Mouse (Mus musculus): Measurements from ENCODE around the gene Odf3l1. TPM values are rescaled to one million over a fixed set of nuclear protein-coding genes. Genes with fewer than 3 reads are reported as not detected.
"Not testable (repeated sequence)": the region's sequence is repeated elsewhere in the genome, so short reads cannot be mapped to it uniquely, and the experiment has no call there.

Odf3l1 gene
- polyA plus RNA-seq (2012; rRNA removed) = 0.96 and 1.1 TPM in 2 replicates

DNA sequence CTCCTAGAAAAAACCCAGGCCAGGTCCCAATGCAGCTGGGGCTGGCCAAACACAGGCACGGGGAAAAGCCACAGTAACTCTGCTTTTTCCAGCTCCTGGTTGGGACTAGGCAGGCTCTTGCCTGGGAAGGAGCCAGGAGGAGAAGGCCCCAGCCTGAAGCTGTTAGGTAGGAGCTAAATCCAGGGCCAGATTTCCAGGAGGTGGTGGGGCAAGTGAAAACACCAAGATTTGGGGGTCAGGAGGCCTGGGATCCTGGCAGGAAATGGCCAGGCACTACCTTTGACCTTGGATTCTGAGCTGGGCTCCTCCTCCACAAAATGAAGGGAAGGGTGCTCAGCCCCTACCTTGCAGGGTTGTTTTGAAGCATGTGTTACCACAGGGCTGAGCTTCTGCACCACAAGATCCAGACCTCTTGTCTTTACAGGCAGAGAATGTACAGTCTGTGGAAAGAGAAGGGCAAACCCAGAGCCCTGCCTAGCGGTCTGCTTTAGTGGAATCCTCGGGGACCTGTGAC is at the start of gene Odf3l1:
Gene Odf3l1, minus strand, starts transcription at position 464 of the 514 bp plus-strand sequence.
- no peak for DNase-seq (ENCODE audit: low spot score)

DNA sequence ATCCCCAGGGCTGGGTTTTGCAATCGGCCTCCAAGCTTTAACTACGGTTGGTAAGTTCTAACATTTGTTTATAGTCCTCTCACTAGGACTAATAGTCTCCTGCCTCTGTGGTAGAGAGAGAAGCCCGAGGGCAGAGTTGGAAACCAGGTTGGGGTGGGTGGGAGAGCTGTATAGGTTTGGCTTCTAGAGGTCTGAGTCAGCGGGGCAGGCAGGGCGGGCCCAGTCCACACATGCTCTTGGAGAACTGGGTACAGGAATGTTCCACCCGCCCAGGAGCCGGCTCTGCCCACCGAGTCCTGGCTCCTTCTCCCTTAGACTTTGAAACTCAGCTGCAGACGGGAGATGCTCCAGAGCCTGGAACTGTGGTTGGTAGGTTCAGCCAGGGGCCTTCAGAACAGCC is 49.5 kb upstream of the Odf3l1 start:
- no peak for DNase-seq (ENCODE audit: low spot score)

DNA sequence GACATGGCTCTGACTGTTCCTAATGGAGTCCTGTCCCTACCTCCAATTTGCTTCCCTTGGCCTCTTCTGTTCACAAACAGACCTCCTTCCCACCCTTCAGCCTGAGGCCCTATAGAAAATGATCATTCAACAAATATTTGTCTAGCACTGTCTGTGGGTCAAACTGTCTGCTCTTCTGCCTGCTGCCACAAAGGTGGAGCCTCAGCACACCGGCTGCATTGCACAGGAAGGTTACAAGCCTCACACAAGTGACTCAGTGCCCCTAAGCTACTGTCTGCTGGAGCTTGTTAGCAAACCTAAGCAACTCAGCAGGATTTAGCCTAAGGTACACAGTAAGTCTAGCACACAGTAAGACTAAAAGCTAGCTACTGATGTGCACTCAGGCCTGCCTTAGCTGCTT is 46.5 kb upstream of the Odf3l1 start:
- DNase-seq (ENCODE audit: low spot score) = no peak

DNA sequence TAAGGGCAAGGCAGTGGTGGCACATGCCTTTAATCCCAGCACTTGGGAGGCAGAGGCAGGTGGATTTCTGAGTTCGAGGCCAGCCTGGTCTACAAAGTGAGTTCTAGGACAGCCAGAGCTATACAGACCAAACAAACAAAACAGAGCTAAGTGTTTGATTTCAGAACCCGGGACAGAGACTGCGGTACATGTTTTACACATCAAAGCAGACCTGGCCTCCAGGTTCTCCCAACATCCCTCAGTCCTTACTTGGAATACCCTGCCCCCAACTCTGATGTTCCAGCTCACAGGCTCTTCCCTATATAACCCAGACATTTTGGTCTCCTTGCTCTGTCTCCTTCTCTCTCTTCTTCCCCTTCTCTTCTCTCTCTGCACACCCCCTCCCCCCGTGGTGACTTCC is 45.5 kb upstream of the Odf3l1 start:
- not testable (repeated sequence) for DNase-seq (ENCODE audit: low spot score)

DNA sequence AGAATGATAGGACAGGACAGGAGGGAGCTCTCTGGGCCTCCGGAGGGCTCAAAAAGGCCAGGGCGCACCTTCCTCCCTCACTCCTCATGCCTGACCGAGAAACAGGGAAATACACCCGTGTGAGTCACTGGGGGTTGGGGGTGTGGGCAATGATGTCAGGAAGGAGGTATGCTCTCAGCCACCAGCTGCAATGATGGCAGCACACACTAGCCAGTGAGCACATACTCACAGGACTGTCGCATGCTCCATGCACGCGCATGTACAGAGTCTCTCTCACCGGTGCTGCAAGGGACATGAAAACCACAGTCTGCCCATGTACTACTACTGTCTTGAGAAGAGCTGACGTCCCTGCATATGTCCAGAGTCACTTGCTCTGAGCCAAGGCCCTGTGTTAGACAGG is 43.1 kb upstream of the Odf3l1 start:
- no peak for DNase-seq (ENCODE audit: low spot score)

DNA sequence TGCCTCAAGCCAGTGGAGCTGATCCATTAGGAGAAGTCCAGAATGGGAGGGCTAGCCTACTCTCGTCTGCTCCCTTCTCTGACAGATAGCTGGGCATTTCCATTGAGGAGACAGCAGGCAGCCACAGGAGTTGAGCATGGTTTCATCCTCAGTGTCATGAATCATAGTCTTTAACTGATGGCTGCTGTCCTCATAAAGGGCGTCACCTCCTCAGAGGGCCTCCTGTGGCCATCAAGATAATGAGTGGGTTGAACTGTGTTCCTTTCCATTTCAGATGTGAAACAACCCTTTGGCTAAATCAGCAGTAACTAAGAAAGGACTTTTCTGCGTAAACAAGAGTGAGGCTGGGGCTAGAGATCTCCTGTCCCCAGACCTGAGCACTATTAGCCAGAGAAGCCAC is 39.2 kb upstream of the Odf3l1 start:
- no peak for DNase-seq (ENCODE audit: low spot score)

DNA sequence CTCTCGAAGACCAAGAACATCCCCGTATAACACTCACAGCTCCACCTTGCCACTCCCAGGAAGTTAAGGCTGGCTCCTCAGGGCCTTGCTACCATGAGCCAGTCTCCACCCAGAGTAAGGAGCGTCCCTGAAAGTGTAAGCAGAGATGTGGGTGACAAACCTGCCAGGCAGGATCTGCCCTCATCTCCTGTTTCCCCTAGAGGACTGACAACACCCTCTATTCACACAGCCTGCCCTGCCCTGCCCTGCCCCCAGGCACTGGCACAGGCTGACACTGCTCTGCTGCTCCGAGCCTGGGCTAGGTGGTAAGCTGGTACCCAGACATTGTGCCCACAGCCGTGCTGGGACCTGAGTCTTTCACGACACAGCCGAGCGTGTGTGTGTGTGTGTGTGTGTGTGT is 36.7 kb upstream of the Odf3l1 start:
- DNase-seq (ENCODE audit: low spot score) = no peak

DNA sequence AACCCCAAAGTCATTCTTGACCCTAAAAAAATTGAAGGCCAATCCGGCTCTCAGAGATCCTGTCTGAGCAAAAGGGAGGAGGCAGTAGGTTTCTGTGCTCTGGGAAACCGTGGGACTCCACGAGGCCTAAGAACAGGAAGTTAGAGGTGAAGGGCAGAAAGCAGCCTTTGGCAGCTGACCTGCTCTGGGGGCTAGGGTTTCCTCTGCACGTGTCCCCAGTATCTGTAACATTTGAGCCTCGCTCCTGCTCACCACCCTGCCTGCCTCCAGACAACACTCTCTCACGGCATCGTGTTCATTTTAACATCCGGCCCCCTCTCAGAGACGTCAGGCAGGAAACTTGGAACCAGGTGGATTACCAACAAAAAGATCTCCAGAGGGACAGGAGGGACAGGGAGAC is 36.1 kb upstream of the Odf3l1 start:
- no peak for DNase-seq (ENCODE audit: low spot score)

DNA sequence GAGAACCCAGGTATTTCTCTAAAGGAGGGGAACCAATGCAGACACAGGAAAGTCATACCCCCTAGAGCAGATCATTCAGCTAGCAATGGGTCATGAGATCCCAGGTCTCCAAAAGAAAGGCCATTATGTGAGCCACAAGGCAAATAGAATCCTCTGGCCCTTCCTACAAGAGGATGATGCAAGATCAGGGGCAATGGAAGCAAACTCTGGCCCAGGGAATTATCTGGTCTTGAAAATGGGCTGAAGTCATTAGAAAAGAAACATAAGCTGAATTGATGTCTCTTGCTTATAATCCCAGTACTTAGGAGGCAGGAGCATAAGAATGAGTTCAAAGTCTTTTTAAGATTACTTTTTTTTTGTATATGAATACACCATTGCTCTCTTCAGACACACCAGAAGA is 35.6 kb upstream of the Odf3l1 start:
- no peak for DNase-seq (ENCODE audit: low spot score)

DNA sequence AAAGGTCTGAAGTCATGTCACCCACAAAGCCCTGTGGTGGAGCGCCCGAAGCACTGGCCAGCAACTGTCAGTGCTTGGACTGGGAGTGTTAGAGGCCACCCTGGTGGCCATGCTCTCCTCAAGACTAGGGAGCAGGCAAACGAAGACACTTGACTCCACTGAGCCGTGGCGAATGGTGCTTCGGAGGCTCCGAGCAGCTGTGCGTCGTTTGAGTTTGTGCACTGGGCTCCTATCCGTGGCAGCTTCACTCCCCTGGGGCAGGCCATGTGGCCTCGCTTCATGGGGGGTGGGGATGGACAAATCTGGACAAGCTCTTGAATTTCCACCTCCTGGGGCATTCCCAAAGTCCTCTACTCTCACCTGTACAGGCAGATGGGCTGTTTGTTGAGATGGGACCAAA is 34.9 kb upstream of the Odf3l1 start:
- no peak for DNase-seq (ENCODE audit: low spot score)

DNA sequence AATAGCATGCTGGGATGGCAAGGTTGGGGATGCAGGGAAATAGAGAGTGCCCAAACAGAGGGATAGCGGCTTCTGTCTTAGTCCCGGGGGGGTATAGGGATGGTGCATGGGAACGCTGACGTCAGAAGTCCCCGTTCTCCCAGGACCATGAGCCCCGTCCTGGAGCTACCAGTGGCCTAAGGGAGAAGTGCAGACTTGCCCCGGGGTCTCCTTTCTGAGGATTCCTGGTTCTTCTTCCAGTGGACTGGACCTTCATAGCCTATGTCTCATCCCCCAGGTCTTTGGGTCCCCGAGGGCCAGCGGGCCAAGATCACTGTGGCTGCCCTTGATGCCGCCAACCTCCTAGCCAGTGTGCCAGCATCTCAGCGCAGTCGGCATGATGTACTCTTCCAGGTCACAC is 32.3 kb upstream of the Odf3l1 start:
- DNase-seq (ENCODE audit: low spot score) = no peak

DNA sequence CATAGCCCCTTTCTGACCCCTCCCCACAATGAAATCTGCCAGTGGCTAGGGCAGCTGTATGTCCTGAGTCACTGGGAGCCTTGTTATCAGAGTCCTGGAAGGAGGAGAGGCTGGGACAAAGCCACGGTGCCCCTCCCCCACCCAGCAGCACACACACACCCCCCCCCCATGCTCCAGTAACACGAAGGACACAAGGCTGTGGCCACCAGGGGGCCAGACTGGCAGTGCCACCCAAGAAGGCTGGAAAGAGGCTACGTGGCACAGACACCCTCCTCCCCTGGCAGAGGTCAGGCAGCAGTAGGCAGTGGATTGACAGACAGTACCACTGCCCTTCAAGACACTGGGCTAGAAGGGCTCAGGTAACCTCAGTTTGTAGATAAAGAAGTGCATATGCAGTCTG is 29.5 kb upstream of the Odf3l1 start:
- no peak for DNase-seq (ENCODE audit: low spot score)

DNA sequence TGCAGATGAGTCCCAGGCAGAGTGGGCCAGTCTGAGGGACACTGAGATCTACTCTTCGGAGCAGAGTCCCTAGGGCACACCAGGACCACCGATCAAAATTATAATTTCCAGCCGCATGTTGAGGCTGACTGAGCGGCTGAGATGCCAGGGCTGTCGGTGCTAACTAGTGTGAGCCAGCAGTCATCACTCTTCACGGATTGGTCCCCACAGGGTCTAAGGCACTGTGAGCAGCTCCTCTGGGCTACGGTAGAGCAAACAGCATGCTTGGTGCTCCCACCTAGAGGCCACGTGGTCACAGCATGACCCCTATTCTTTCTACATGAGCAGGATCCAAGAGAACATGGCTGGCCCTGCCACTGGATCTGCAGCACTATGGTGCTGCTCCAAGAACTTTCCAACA is 28.8 kb upstream of the Odf3l1 start:
- DNase-seq (ENCODE audit: low spot score) = no peak

DNA sequence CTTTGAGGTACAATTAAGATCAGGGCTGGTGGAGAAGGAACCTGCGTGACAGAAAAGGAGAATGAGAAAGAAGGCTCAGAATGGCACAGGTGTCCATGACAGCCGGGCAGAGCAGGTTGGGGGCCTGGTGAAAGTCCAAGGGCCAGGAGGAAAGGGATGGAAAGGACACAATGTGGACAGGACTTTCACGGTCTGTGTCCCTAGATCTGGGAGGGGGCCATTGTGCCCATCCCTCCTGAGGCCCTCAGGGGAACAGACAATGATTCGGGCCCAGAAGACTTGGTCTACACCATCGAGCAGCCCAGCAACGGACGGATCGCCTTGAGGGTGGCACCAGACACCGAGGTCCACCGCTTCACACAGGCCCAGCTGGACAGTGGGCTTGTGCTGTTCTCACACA is 27.6 kb upstream of the Odf3l1 start:
- no peak for DNase-seq (ENCODE audit: low spot score)

DNA sequence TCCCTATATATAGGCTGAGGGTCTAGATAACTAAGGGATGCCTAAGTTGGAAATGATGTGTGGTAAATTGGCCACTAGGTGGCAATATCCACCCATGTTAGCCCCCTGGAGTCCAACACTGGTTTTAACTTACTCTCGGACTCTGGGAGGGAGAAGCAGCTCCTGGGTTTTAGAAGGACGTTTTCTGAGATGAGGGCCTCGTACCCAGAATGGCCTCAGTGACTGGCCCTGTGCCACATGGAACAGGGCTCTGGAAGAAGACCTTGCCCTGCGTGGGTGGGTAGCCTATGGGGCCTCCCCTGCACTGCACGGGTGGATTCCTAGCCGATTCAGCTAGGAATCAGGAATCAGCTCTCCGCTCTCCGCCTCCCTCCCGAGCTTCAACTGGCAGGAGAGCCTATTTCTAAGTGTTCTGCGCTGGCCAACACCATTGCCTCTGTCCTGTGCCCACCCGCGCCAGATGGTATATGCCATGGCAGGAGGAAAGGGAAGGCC is 27.1 kb upstream of the Odf3l1 start:
- no peak for DNase-seq (ENCODE audit: low spot score)

DNA sequence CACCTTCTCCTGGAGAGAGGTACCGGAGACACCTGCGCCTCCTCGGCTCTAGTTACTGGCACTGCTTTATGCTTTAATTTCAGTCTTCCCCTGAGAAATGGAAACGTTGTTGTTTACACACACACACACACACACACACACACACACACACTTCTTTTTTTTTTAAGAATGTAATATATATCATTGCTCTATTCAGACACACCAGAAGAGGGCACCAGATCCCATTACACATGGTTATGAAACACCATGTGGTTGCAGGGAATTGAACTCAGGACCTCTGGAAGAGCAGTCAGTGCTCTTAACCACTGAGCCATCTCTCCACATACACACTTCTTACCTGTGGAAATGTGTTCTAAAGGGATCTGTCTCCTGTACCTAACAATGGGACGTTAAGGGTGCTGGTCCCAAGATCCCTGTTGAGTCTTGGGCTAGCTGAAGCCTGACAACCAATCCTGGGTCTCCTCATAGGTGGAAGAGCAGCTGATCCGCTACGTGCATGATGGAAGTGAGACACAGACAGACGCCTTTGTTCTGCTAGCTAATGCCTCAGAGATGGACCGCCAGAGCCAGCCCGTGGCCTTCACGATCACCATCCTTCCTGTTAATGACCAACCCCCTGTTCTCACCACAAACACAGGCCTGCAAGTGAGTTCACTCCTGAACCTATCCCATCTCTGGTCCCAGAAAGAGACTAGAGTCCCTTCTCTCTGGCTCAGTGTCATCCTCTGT is 26.2 kb upstream of the Odf3l1 start:
- no peak for DNase-seq (ENCODE audit: low spot score)

DNA sequence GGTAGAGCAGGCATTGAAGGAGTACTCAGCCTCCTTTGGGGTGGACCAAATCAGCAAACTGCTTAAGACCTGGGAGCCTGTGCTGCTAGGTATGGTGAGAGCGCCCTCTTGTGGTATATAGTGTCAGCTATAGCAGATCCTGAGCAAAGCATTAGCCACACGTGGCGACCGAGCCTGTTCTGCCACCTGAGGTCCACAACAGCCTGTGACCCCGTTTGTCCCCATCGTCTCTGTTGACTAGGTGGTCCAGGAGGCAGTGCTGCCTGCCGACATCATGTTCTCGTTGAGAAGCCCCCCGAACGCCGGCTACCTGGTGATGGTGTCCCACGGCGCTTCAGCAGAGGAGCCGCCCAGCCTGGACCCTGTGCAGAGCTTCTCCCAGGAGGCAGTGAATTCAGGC is 25.3 kb upstream of the Odf3l1 start:
- DNase-seq (ENCODE audit: low spot score) = no peak

DNA sequence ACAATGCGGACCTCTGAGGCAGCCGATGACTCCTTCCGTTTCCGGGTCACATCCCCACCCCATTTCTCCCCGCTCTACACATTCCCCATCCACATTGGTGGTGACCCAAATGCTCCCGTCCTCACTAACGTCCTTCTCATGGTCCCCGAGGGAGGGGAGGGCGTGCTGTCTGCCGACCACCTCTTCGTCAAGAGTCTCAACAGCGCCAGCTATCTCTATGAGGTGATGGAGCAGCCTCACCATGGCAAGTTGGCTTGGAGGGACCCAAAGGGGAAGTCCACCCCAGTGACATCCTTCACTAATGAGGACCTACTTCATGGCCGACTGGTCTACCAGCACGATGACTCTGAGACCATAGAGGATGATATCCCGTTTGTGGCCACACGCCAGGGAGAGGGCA is 23.1 kb upstream of the Odf3l1 start:
- no peak for DNase-seq (ENCODE audit: low spot score)

DNA sequence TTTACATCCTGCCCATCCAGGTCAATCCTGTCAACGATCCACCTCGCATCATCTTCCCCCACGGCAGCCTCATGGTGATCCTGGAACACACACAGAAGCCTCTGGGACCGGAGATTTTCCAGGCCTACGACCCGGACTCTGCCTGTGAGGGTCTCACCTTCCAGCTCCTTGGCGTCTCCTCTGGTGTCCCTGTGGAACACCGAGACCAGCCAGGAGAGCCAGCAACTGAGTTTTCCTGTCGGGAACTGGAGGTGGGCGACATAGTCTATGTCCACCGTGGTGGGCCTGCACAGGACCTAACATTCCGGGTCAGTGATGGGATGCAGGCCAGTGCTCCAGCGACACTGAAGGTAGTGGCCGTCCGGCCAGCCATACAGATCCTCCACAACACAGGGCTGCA is 22.1 kb upstream of the Odf3l1 start:
- no peak for DNase-seq (ENCODE audit: low spot score)

DNA sequence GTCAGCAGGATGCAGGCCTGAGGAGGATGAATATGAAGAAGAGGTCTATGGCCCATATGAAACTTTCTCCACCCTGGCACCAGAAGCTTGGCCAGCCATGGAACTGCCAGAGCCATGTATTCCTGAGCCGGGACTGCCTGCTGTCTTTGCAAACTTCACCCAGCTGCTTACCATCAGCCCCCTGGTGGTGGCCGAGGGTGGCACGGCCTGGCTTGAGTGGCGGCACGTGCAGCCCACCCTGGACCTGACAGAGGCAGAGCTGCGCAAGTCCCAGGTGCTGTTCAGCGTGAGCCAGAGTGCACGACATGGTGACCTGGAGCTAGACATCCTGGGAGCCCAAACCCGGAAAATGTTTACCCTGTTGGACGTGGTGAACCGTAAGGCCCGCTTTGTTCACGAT is 21.6 kb upstream of the Odf3l1 start:
- DNase-seq (ENCODE audit: low spot score) = no peak

DNA sequence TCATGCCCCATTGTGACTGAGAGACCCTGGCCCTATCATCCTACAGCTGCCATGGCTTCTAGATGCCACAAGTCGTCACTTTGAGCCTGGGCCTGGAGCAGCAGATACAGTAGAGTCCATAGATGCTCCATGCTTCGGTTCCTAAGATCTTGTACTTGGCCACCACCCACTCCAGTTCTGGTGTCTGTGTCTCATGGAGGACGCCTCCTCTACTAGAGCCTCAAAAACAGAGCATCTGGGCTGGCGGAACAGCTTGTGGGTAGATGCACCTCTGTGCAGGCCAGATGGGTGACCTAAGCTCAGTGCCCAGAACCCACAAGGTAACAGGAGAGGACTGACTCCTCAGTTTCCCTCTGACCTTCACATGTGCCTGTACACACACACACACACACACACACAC is 19.8 kb upstream of the Odf3l1 start:
- no peak for DNase-seq (ENCODE audit: low spot score)

DNA sequence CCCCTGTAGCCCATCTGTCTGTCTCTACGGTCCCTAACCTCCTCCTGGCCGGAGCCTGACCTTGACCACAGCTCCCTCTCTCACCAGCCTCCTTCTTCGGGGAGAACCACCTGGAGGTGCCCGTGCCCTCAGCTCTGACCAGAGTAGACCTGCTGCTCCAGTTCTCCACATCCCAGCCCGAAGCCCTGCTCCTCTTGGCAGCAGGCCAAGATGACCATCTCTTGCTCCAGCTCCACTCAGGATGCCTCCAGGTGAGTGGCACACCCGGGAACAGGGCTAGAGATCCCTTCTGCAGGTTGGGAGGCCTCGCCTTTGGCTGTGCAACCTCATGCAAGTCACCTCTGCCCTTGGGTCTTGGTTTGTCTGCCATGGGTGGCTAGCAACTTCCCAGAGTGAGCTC is 19.0 kb upstream of the Odf3l1 start:
- DNase-seq (ENCODE audit: low spot score) = no peak

DNA sequence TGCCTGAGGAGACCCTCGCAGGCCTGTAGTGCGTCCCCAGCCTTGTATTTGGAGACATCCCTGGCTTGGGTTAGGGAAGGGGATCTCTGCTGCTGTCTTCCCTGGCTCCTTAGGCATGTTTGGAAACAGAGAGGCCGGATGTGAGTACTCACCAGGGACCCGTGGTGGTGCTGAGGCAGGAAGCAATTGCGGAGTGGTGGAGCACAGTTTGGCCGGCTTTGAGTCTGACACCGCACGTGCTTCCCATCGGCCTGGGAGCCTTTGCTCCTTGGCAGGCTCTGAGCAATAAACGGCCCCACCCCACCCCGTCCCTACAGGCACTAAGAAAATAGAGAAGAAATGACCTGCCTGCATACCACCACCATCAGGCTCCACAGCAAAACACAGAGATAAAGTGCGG is 18.3 kb upstream of the Odf3l1 start:
- no peak for DNase-seq (ENCODE audit: low spot score)

DNA sequence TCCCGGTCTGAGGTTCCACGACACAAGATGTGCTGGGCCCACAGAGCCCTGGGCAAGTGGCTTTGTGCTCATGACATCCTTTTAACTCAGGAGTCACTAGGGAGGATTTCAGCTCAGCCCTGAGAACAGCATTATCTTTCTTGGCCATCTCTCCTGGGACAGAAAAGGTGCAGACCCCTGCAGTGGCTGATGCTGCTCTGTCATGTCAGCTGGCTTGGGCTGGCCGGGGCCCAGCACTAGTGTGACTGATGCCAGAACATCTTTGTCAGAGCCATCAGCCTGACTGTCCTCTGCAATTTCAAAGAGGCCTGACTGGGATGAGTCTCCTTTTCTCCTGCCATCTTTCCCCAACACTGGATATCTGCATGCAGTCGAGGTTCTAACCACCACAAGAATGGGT is 17.8 kb upstream of the Odf3l1 start:
- DNase-seq (ENCODE audit: low spot score) = no peak
